ENCODE assay signal across 13 mouse cellular contexts in the genomic region with DNA sequence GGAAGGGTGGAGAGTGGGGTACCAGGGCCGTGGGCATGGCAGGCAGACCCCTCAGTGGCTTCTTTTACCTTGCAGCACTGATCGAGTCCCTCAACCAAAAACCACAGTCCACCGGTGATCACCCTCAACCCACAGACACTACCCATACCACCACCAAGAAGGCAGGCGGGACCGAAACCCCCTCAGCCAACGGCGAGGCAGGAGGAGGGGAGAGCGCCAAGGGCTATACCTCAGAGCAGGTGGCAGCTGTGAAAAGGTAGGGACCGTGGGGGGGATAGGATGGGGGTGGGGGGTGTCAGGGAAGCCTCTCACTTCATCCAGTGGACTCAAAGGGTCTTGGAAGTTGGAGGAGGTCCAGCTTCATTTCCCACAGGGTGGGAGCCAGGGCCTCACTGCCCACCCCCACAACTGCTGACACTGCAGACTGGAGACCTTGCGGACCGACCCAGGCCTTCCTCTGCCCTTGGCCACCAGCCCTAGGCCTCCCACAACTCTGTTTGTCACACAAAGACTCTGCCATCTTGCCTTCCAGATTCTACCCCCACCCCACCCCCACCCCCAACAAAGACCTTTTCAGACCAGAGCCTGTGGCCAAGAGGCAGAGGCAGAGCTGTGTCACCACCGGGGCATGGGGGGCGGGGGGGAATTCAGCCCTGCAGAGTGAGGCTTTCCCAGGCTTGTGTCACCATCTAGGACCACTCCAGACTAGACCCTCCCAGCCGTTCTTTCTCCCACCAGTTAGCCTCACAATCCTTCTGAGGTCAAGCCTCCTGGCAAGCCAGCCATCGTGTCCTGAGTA. TPM values are rescaled to one million over a fixed set of nuclear protein-coding genes. Genes with fewer than 3 reads are reported as not detected.
DNase-seq lines count a peak whose midpoint lies in the region; ATAC-seq and TF ChIP-seq lines count a peak whose summit lies in the region.
"Had no signal": no experiment of that assay in that cellular context is flagged by ENCODE, and none has a peak within 500 bp of the region (broad histone marks: within the 10 kb centered on the region; RNA-seq: fewer than 3 reads in every experiment).

No protein-coding gene starts in this region.

- ATAC-seq in kidney, embryonic 15.5 days (replicated peaks; ENCODE audit: low FRiP score): no peak
- peak; percentile 59 for ATAC-seq in hindbrain, postnatal 0 days
- no peak for ATAC-seq in activated CD4-positive, CD25-positive, alpha-beta regulatory T cell, adult 4 months
- ATAC-seq: CD4-positive, CD25-positive, alpha-beta regulatory T cell, adult 4 months; midbrain, embryonic 15.5 days had no signal

- H3K9me3 ChIP-seq in kidney, embryonic 15.5 days (replicated peaks): no peaks in the 10 kb centered on the region
- H3K9me3 ChIP-seq in embryonic facial prominence, embryonic 10.5 days: no peaks in the 10 kb centered on the region
- no peaks in the 10 kb centered on the region for H3K9me3 ChIP-seq in hindbrain, postnatal 0 days (ENCODE audit: low read length)
- H3K9me3 ChIP-seq: midbrain, embryonic 15.5 days had no signal

- H3K36me3 ChIP-seq in kidney, embryonic 15.5 days: peaks cover 54% of the 10 kb centered on the region
- H3K36me3 ChIP-seq in embryonic facial prominence, embryonic 10.5 days (replicated peaks): peaks cover 66% of the 10 kb centered on the region
- peaks cover 24% of the 10 kb centered on the region for H3K36me3 ChIP-seq in hindbrain, postnatal 0 days (ENCODE audit: insufficient read depth, low read length)

- 81% methylated on average over 15 of the region's 15 CpGs for WGBS in kidney, embryonic 15.5 days
- WGBS in embryonic facial prominence, embryonic 10.5 days: 78% methylated on average over 15 of the region's 15 CpGs
- WGBS in hindbrain, postnatal 0 days: 69% methylated on average over 15 of the region's 15 CpGs

- DNase-seq in kidney, adult 9 months: peak; percentile 1
- peak; percentile 62 for DNase-seq in Muller cell, postnatal 12 days (ENCODE audit: inconsistent ontology term)
- DNase-seq in embryonic facial prominence, embryonic 10.5 days (ENCODE audit: low spot score): no peak
- DNase-seq in hindbrain, postnatal 0 days (ENCODE audit: low spot score): no peak
- no peak for DNase-seq in cerebellum, postnatal 14 days
- DNase-seq: adrenal gland, postnatal 25 days; kidney, adult 11 months; kidney, postnatal 36 days; lung, adult 18-20 months had no signal

- no peaks in the 10 kb centered on the region for H3K27me3 ChIP-seq in kidney, embryonic 15.5 days
- H3K27me3 ChIP-seq in embryonic facial prominence, embryonic 10.5 days (replicated peaks; ENCODE audit: low read depth, poor library complexity, severe bottlenecking): no peaks in the 10 kb centered on the region
- no peaks in the 10 kb centered on the region for H3K27me3 ChIP-seq in hindbrain, postnatal 0 days (ENCODE audit: insufficient read depth, low read length)
- H3K27me3 ChIP-seq: midbrain, embryonic 15.5 days had no signal

- H3K4me1 ChIP-seq in kidney, embryonic 15.5 days: peaks cover 10% of the 10 kb centered on the region; the same call in 1 of the 2 replicates
- H3K4me1 ChIP-seq in embryonic facial prominence, embryonic 10.5 days: peaks cover 15% of the 10 kb centered on the region
- no peaks in the 10 kb centered on the region for H3K4me1 ChIP-seq in hindbrain, postnatal 0 days (ENCODE audit: insufficient read depth, low read length)

- H3K27ac ChIP-seq in kidney, embryonic 15.5 days: no peak overlapping the region
- peak overlapping the region; percentile 60; the same call in 1 of the 2 replicates for H3K27ac ChIP-seq in embryonic facial prominence, embryonic 10.5 days (replicated peaks)
- no peak overlapping the region; the same call in 1 of the 2 replicates for H3K27ac ChIP-seq in hindbrain, postnatal 0 days
- H3K27ac ChIP-seq: midbrain, embryonic 15.5 days had no signal

- no peak for TF ChIP-seq CTCF in hindbrain, postnatal 0 days (IDR thresholded peaks at IDR 0.05; ENCODE audit: low read depth)

- H3K9ac ChIP-seq in kidney, embryonic 15.5 days: no peak overlapping the region
- no peak overlapping the region for H3K9ac ChIP-seq in hindbrain, postnatal 0 days (replicated peaks; ENCODE audit: low read length)
- H3K9ac ChIP-seq: midbrain, embryonic 15.5 days had no signal

- no peak overlapping the region for H3K4me2 ChIP-seq in kidney, embryonic 15.5 days
- H3K4me2 ChIP-seq in hindbrain, postnatal 0 days (ENCODE audit: low read depth, low read length): no peak overlapping the region
- H3K4me2 ChIP-seq: midbrain, embryonic 15.5 days had no signal

- no peak overlapping the region for H3K4me3 ChIP-seq in kidney, embryonic 15.5 days (replicated peaks)
- no peak overlapping the region for H3K4me3 ChIP-seq in embryonic facial prominence, embryonic 10.5 days
- no peak overlapping the region for H3K4me3 ChIP-seq in hindbrain, postnatal 0 days (ENCODE audit: low read length)
- H3K4me3 ChIP-seq: midbrain, embryonic 15.5 days had no signal

RNA-seq across cellular contexts. Expression of a gene that starts 10.8 kb away (rescaled TPM):
- polyA plus RNA-seq in kidney, embryonic 15.5 days (2015; fragmentation: Nextera tagmentation; extraction: Ambion mirVana): 27.1 and 30.2 TPM in 2 replicates
- polyA plus RNA-seq in embryonic facial prominence, embryonic 10.5 days (2016; fragmentation: Nextera tagmentation; extraction: Ambion mirVana): 27.0 TPM in 2 replicates
- 45.1 and 56.8 TPM in 2 replicates for total RNA-seq in hindbrain, postnatal 0 days (2014; rRNA removed)
- 25.5 and 26.4 TPM in 2 replicates for polyA plus RNA-seq in hindbrain, postnatal 0 days (2015; fragmentation: Nextera tagmentation; extraction: Ambion mirVana)
- 10 to 100 TPM; 18.4 to 20.7 TPM for polyA plus RNA-seq in activated CD4-positive, CD25-positive, alpha-beta regulatory T cell, adult 4 months (2017; shearing (Covaris generic))

Comparison
In these comparisons a context has a peak if more than half of its experiments do, and no peak if none do; other contexts are left out.
1. DNase-seq: peak in kidney, adult 9 months (single experiment) and Muller cell, postnatal 12 days (single experiment); none in embryonic facial prominence, embryonic 10.5 days (single experiment), hindbrain, postnatal 0 days (single experiment) and cerebellum, postnatal 14 days (0 of 2).